Mouse (Mus musculus): ENCODE data around the gene Spon2.

The Spon2 gene

DNA sequence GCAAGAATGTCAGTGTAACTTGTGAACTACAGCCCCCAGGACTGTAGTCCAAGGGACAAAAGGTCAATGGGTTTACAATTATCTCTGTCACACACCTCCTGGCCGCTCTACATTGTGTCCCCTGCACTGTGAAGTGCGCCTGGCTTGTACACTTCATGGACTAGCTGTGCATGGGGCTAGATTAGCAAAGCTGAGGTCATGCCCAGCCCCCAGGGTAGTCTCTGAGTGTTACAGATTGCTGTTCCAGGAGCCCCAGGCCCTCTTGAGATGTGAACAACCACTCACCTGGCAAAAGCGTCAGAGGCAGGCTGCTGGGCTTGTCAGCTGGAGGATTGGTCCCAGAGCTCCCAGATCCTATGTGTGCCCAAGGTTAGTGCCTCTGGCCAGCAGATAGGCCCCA lies 592 bp downstream of the Spon2 start:
- no peak for DNase-seq (ENCODE audit: low spot score)

DNA sequence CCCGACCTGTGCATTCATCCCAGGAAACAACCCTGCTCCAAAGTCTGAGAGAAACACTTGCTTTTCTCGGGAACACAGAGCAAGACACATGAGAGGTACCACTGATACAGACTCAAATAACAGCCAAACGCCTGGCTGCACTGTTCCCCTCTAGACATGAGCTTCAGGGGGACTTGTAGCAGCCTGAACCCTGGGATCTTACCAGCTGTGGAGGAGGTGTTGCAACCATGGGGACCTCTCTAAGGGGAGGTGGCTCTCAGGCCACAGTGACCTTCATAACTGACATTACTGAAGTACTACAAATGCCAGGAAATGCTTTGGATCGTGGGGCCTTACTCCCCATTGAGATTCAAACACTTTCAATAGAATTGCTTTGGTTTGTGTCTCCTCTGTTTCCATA lies 3.5 kb downstream of the Spon2 start:
- DNase-seq (ENCODE audit: low spot score), result no peak

DNA sequence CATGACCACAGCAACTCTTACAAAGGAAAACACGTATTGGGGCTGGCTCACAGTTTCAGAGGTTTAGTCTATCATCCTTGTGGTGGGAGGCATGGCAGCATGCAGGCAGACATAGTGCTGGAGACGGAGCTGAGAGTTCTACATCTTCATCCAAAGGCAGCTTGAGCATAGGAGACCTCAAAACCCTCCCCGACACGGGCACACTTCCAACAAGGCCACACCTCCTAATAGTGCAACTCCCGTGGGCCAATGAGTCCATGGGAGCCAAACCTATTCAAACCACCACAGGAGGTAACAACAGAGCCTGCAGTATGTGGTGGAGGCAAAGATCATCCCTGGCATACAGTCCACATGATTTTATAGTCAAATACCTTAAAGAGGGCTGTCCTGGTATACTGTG lies 7.0 kb downstream of the Spon2 start:
- no peak for DNase-seq (ENCODE audit: low spot score)

DNA sequence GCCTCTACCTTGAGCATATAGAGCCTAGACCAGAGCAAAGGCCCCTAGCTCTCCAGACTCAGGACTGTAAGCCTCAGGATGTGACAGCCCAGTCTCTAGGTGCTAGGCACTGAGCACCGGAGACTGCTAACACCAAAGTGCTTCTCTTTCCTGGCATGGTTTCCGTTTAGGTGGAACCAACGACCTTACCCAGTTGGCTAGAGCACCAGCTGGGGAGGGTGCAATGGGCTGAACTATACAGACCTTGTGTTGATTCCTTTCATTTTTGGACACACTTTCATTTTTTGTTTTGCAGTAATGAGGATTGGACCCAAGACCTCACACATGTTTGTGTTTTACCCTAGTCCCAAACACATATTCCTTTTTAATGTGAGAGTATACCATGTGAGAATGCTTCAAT lies 7.7 kb downstream of the Spon2 start:
- no peak for DNase-seq (ENCODE audit: low spot score)

DNA sequence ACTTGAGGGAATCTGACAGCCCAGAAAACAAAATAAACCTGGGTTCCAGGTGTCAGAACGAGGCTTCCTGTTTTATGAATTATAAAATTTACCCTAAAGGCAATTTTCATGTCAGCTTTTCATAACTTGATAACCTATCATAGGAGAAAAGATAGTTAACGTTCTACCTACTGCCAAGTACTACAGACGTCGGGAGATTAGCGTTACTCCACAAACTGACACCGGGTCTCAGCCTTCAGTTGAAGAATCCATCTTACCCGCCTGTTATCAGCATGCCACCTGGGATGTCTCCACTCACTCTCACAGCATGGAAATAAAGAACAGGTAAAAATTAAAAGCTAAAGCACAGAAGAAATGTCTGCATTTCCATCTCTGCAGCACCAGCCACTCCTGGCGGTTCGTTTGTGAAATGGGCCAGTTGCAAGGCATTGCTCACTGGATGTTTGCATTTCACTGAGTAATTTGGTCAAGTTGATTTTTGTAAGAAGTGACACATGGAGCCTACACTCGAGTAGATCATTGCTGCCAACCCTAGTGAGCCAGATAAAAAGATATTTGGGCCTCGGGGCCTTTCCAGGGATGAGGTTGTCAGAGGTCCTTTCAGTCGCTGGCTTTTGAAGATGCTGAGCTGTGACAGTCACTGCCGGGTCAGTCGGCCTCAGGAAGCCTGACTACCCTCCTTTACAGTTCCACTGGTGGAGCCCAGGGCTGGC lies 9.6 kb downstream of the Spon2 start:
- DNase-seq (ENCODE audit: low spot score), result no peak

DNA sequence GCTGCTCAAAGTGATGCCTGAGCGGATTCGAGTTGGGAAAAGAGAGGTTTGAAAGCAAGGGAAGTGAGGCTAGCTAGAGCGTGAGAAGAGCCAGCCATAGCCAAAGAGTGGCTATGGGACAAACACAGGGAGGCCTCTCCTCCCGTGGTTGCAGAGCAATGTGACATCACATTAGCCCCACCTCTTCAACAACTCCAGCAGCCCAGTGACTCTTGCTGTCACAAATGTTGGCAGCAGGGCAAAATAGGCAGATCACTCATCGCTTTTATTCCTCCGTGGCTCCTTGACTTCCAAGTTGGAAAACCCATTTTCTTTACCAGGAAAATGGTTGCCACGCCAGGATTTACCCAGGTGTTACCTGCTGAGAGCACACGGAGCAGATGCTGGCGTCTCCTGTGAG lies 11.1 kb downstream of the Spon2 start:
- DNase-seq (ENCODE audit: low spot score), result no peak

DNA sequence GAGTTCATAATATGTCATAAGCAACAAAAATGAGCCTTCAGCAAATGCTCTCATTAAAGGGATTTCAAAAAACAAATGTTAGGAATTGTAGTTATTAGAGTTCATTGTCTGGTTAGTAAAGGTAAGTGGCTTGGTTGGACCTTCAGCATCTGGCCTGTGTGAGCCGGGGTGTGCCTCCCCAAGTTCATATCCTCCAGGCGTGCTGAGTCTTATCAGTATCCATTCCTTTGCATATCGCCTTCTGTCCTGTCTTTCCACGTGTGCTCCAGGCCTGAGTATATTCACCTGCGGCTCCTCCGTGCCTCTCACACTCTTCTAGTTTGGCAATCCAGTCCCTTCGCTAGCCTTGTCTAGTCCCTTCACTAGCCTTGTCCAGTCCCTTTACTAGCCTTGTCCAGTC lies 11.9 kb downstream of the Spon2 start:
- DNase-seq (ENCODE audit: low spot score), result no peak

DNA sequence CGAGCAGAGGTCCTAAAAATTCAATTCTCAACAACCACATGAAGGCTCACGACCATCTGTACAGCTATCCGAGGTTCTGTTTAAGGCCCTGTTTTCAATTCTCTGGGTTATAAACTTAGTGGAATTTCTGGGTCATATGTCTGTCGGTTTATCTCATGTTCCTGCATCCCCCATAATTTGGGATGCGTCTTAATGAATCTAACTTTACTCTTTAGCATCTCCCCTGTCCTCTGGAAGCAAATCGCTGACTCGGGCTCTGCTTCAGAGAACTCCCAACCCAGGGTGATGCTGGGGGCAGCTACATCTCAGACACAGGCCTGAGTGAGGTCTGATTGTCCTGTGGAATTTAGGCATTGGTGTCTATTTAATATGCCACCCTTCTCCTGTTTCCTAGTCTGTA lies 14.0 kb downstream of the Spon2 start:
- DNase-seq (ENCODE audit: low spot score), result no peak

DNA sequence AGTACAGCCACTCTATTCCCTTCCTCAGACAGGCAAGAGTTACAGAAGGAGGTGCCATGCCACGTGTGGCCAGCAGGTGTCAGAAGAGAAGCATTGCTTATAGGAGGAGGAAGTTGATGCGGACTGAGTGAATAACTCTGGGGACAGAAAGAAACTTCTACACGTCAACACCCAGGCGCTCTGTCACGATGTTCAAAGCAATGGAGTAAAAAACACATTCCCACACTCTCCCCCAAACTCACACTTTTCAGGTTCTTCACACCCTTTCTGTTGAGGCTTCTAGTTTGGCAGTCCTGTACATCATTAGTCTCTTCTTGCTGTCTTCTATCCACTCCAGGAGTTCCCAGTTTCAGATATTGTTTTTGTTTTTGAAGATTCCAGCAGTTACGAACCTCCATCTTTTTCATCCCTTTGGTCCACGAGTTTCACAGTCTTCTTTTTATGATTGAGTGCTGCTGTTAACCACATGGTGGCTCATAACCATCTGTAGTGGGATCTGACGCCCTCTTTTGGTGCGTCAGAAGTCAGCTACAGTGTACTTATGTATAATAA lies 14.5 kb downstream of the Spon2 start:
- DNase-seq (ENCODE audit: low spot score), result peak; percentile 80

DNA sequence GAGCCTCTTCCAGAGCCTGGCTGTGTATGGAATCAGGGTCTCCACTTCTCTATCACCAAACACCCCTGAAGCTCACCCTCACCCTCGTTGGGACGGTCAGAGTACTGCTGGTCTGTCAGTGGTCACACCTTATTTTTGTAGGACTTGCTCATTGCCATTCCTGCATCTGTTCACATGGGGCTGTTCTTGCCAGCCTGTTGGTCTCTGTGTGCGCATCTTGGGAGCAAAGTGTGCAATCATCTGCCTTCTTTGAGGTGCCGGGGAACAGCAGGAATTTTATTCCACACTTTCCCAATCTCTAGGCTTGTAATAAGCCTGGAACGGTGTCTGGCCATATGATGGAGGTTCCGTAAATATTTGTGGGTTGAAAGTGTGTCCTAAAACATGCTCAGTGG lies 15.1 kb downstream of the Spon2 start:
- DNase-seq (ENCODE audit: low spot score), result no peak

DNA sequence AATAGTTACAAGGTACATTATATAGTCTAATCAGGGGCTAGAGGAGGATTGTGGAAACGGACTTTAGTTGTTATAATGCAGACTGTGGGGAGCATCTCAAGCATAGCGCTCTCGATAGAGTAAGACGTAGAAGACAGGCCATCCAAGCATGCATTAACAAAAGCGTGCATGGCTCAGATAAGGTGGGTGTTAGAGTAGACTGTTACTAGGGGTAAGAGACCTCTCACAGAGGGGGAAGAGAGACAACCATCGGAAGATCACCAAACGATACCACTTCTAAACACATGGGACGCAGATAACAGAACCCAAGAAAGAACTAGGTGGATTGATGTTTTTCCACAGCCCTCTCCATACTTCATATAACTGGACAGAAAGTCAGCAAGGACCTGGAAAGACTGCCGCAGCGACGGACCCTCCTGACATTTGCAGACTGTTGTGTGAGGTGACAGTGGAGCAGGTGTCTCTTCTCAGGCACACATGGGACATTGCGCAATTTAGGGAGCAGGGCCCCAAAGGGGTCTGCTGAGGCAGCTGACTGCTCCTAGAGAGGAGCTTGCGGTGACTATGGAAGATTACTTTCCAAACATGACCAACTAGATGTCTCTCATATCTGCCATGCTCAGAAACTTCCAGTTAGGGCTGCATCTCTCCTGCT lies 15.6 kb downstream of the Spon2 start:
- no peak for DNase-seq (ENCODE audit: low spot score)

DNA sequence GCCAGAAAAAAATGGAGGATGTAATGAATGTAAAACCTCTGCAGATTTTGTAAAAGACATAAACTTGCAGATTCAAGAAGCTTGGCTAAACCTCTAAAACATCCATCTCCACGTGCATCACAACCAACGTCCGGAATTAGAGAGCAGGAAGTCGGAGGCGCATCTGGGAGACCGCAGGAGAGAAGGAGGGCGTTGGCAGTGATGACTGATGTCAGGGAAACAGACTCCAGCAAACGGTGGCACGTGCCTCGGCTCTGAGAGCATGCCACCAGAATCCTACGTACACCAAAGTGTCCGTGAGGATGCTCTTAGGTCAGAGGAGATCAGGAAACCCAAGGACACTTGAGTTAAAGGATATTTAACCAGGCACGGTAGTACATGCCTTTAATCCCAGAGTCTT lies 16.6 kb downstream of the Spon2 start:
- no peak for DNase-seq (ENCODE audit: low spot score)

DNA sequence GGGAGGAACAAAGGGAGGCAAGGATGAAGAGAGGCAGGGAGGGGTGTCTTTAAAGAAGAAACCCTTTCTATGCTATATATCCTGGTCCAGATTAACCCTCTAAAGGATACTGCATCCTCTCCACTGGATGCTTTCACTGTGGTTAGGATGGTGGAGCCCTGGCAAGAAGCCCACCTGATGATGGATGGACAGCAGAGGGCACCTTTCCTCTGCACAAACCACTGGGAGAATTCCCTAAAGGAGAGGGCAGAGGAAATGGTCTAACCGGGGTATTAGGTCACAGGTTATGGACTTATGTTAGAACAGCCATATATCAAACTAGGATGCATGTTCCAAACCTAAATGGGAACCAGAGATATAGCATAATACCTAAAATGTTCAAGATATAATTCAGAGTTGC lies 18.2 kb downstream of the Spon2 start:
- no peak for DNase-seq (ENCODE audit: low spot score)

DNA sequence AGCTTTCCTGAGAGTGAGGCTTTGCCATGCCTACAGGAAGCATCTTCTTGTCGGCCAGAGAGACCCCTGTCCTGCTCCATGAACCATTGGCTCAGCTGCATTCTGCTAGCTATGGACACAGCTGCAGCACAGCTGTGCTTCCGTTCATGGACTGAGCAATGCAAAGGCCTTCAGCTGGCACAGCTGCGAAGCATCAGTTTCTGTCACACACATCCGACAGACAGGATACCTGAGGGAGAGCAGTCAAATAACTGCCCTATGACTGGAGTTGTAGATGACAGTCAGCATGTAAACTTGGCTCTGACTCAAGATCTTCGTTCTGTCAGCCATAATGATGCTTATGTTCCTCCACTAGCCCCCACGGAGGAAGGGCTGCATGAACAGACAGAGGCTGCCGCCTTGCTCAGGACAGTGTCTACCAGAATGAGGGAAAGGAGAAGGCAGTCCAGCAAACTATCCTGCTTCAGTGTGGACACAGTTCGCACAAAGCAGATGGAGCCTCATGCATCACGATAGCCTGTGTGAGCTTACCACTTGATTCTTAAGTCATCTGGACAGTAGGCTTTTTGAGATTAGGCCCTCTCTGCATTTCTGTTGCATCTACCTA lies 22.9 kb downstream of the Spon2 start:
- DNase-seq (ENCODE audit: low spot score), result no peak

DNA sequence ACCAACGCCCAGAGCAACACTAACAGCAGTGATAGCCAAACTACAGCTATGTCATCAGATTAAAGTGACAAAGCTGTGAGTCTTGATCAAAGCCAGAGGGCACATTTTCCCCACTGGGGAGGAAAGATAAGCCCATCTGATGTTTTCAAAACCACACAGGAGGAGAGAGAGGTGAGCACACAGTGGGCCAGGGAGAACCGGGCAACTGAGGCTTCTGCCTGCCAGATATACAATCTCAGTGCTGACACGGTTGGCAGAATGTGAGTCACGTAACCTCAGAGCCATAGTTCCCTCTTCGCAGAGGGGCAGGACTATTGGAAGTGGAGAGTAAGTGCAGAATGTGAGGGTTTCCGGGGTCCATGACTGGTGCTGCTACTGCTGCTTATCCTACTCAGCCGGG lies 24.7 kb downstream of the Spon2 start:
- DNase-seq (ENCODE audit: low spot score), result no peak
